Mouse (Mus musculus): Measurements from ENCODE around the gene Gm13124. TPM values are rescaled to one million over a fixed set of nuclear protein-coding genes. Genes with fewer than 3 reads are reported as not detected.
"Not testable (repeated sequence)": the region's sequence is repeated elsewhere in the genome, so short reads cannot be mapped to it uniquely, and the experiment has no call there.

The Gm13124 gene
- polyA plus RNA-seq (2015; fragmentation: Nextera tagmentation; extraction: Ambion mirVana): not detected in 2 replicates

- WGBS: 100% methylated on average over 1 of the region's 1 CpGs
- no peak within 1 kb of the TSS for H3K4me2 ChIP-seq
- no peaks in the 10 kb centered on the region for H3K4me1 ChIP-seq (replicated peaks)
- ATAC-seq (ENCODE audit: low FRiP score): no peak
- H3K9ac ChIP-seq: no peak within 1 kb of the TSS
- peaks cover 38% of the 10 kb centered on the region for H3K9me3 ChIP-seq
- no peaks in the 10 kb centered on the region for H3K36me3 ChIP-seq
- no peaks in the 10 kb centered on the region for H3K27me3 ChIP-seq
- no peak within 1 kb of the TSS for H3K27ac ChIP-seq
- no peak within 1 kb of the TSS for H3K4me3 ChIP-seq
Measured at GRCm38 (mm10) chr4:144565034-144565433, at the start of gene Gm13124. Gm13124 (minus strand) TSS chr4:144565134.

- no peaks in the 10 kb centered on the region for H3K4me1 ChIP-seq (replicated peaks)
- H3K36me3 ChIP-seq: no peaks in the 10 kb centered on the region
- no peak overlapping the region for H3K4me2 ChIP-seq
- H3K27ac ChIP-seq: no peak overlapping the region
- no peak for ATAC-seq (ENCODE audit: low FRiP score)
- H3K4me3 ChIP-seq: no peak overlapping the region
- no peak overlapping the region for H3K9ac ChIP-seq
- H3K27me3 ChIP-seq: no peaks in the 10 kb centered on the region
- WGBS: 78% methylated on average over 1 of the region's 1 CpGs
- peaks cover 62% of the 10 kb centered on the region for H3K9me3 ChIP-seq
Measured at GRCm38 (mm10) chr4:144614586-144614985, 49.7 kb upstream of the Gm13124 start.

GRCm38 (mm10) chr4:144613407-144613806, 48.5 kb upstream of the Gm13124 start, which contains the start of gene Aadacl4:
Aadacl4 (plus strand) TSS chr4:144613707.
- no peaks in the 10 kb centered on the region for H3K36me3 ChIP-seq
- H3K27me3 ChIP-seq: no peaks in the 10 kb centered on the region
- ATAC-seq (ENCODE audit: low FRiP score): no peak
- no peak within 1 kb of the TSS for H3K4me2 ChIP-seq
- H3K27ac ChIP-seq: no peak within 1 kb of the TSS
- H3K4me3 ChIP-seq: no peak within 1 kb of the TSS
- no peak within 1 kb of the TSS for H3K9ac ChIP-seq
- no peaks in the 10 kb centered on the region for H3K4me1 ChIP-seq (replicated peaks)
- peaks cover 55% of the 10 kb centered on the region for H3K9me3 ChIP-seq
- WGBS: 40% methylated on average over 1 of the region's 1 CpGs

DNA sequence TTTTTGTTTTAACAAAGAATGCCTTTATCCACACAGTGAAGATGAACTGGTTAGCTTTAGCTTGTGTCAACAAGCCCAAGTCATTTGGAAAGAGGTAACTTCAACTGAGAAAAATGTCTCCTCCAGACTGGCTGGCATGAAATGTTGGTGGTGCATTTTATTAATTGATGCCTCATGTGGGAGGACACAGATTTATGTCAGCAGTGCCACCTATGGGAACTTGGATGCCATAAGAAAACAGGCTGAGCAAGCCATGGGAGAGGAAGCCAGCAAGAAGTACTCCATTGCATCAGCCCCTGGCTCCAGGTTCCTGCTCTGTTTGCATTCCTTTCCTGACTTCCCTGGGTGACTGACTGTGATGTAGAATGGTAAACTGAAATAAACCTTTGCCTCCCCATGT, 27.9 kb upstream of the Gm13124 start:
- no peak for ATAC-seq (ENCODE audit: low FRiP score)
- no peaks in the 10 kb centered on the region for H3K27me3 ChIP-seq
- peaks cover 40% of the 10 kb centered on the region for H3K9me3 ChIP-seq
- H3K4me3 ChIP-seq: no peak overlapping the region
- no peak overlapping the region for H3K4me2 ChIP-seq
- no peaks in the 10 kb centered on the region for H3K4me1 ChIP-seq (replicated peaks)
- H3K36me3 ChIP-seq: no peaks in the 10 kb centered on the region
- no peak overlapping the region for H3K9ac ChIP-seq
- no peak overlapping the region for H3K27ac ChIP-seq

- not testable (repeated sequence) for H3K4me1 ChIP-seq (replicated peaks)
- WGBS: 79% methylated on average over 12 of the region's 16 CpGs
Measured at GRCm38 (mm10) chr4:144586207-144586606, 21.3 kb upstream of the Gm13124 start.

GRCm38 (mm10) chr4:144567752-144568151, 2.8 kb upstream of the Gm13124 start:
- H3K4me2 ChIP-seq: no peak overlapping the region
- H3K27ac ChIP-seq: no peak overlapping the region
- ATAC-seq (ENCODE audit: low FRiP score): no peak
- no peaks in the 10 kb centered on the region for H3K36me3 ChIP-seq
- no peak overlapping the region for H3K9ac ChIP-seq
- H3K4me1 ChIP-seq (replicated peaks): no peaks in the 10 kb centered on the region
- H3K4me3 ChIP-seq: no peak overlapping the region
- H3K27me3 ChIP-seq: no peaks in the 10 kb centered on the region
- peaks cover 20% of the 10 kb centered on the region; the same call in 1 of the 2 replicates for H3K9me3 ChIP-seq

More at GRCm38 (mm10) chr4:144586207-144586606, 21.3 kb upstream of the Gm13124 start:
- H3K4me3 ChIP-seq; H3K9ac ChIP-seq; H3K4me2 ChIP-seq; H3K36me3 ChIP-seq; ATAC-seq (ENCODE audit: low FRiP score); H3K27me3 ChIP-seq; H3K27ac ChIP-seq: not testable (repeated sequence)
- H3K9me3 ChIP-seq: peaks cover 40% of the 10 kb centered on the region

GRCm38 (mm10) chr4:144561205-144561604, 3.7 kb downstream of the Gm13124 start:
- Histone ChIP-seq H3K4me3 (no peak overlapping the region), H3K27me3 (no peaks in the 10 kb centered on the region)

DNA sequence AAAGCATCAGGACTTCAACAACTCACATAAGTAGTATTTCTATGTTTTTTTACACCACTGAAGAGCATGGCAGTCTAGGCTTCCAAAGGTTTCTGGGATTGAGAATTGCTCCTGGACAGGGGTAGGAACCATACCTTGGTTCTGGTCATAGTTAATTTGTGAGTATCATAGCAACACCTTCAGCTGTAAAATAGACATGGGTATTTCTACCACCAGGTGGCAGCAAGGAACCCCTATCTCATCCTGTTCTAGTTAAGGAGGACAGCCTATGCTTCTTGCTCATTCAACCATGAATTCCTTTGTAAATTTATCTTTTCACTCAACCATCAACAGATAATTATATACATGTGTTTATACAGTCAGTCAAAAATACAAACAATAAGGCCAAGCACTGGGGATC, 5.1 kb downstream of the Gm13124 start:
- no peaks in the 10 kb centered on the region for H3K4me1 ChIP-seq (replicated peaks)
- no peak overlapping the region for H3K4me3 ChIP-seq
- no peaks in the 10 kb centered on the region for H3K27me3 ChIP-seq
- peaks cover 67% of the 10 kb centered on the region for H3K9me3 ChIP-seq
- ATAC-seq (ENCODE audit: low FRiP score): no peak
- H3K9ac ChIP-seq: no peak overlapping the region
- no peak overlapping the region for H3K4me2 ChIP-seq
- H3K27ac ChIP-seq: no peak overlapping the region
- no peaks in the 10 kb centered on the region for H3K36me3 ChIP-seq

More at GRCm38 (mm10) chr4:144561205-144561604, 3.7 kb downstream of the Gm13124 start:
- no peak for ATAC-seq (ENCODE audit: low FRiP score)
- Histone ChIP-seq H3K4me2 (no peak overlapping the region), H3K4me1 (replicated peaks) (no peaks in the 10 kb centered on the region), H3K27ac (no peak overlapping the region), H3K9me3 (peaks cover 61% of the 10 kb centered on the region), H3K36me3 (no peaks in the 10 kb centered on the region), H3K9ac (no peak overlapping the region)
- 68% methylated on average over 2 of the region's 2 CpGs for WGBS

DNA sequence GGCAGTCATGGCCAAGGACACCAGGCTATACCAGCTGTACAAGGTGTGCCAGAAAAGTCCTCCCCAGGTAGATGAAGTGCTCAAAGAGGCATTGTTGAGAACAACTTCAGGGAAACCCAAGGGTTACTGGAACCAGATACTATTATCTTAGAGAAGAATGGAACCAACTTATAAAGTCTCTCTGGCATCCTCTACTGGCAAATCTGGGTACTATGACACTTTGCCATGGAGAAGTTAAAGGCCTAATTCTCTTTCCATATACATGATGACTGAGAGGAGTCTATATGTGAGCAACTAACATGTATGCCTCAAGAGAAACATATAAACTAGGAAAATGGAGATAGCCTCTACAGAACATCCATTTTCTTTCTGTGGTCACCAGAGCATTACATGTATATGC, 13.8 kb downstream of the Gm13124 start:
- Histone ChIP-seq H3K9me3 (peaks cover 61% of the 10 kb centered on the region), H3K4me1 (replicated peaks) (no peaks in the 10 kb centered on the region), H3K9ac (no peak overlapping the region), H3K36me3 (no peaks in the 10 kb centered on the region), H3K27ac (no peak overlapping the region), H3K4me3 (no peak overlapping the region), H3K27me3 (no peaks in the 10 kb centered on the region), H3K4me2 (no peak overlapping the region)
- ATAC-seq (ENCODE audit: low FRiP score): no peak

- H3K4me1 ChIP-seq (replicated peaks): not testable (repeated sequence)
Measured at GRCm38 (mm10) chr4:144545339-144545738, 19.6 kb downstream of the Gm13124 start.

DNA sequence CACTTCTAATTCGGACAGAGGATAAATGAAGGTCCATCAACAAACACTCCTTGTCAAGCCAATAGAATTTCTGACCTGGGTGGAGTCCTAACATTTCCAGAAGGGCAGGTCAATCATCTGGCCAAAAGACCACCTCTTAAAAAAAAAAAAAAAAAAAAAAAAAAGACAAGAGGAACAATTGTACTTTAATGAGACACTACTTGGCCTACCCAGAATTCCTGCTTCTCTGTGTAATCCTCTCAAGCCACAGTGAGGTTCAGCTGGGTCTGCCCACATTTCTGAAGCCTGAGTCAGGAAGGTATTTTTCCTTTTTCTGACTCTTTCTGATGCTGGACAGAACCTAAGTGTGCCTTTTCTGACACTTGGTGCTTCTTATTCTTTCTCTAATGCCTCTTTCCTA, 20.2 kb downstream of the Gm13124 start:
- ATAC-seq (ENCODE audit: low FRiP score): no peak
- 77% methylated on average over 1 of the region's 1 CpGs for WGBS
- H3K36me3 ChIP-seq: no peaks in the 10 kb centered on the region
- H3K9ac ChIP-seq: no peak overlapping the region
- no peak overlapping the region for H3K27ac ChIP-seq
- no peak overlapping the region for H3K4me2 ChIP-seq
- H3K9me3 ChIP-seq: peaks cover 60% of the 10 kb centered on the region
- no peaks in the 10 kb centered on the region for H3K4me1 ChIP-seq (replicated peaks)
- no peaks in the 10 kb centered on the region for H3K27me3 ChIP-seq
- no peak overlapping the region for H3K4me3 ChIP-seq

More at GRCm38 (mm10) chr4:144545339-144545738, 19.6 kb downstream of the Gm13124 start:
- ATAC-seq (ENCODE audit: low FRiP score); H3K9ac ChIP-seq; H3K4me3 ChIP-seq; H3K4me2 ChIP-seq; H3K27ac ChIP-seq; H3K36me3 ChIP-seq; H3K27me3 ChIP-seq: not testable (repeated sequence)
- WGBS: 92% methylated on average over 13 of the region's 13 CpGs
- peaks cover 65% of the 10 kb centered on the region for H3K9me3 ChIP-seq

DNA sequence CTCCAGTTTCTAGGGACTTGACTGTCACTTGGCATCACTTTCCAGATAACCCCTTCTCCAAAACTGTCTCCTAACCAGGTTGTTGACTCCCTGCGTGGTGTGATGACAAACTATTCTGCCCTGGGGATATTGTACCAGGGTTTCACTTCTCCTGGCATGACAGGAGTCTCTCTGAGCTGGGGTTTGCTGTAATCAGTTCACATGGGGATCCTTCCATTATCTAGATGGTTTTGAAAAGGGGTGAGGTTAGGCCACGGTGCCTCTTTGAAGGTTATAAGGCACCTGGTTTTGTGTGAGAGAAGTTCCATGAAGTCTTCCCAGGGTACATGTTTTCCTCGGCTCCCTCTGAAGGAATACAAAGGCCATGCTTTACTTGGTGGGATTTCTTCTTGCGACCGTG, 45.4 kb downstream of the Gm13124 start, which contains the start of gene 9430007A20Rik:
Gene 9430007A20Rik, plus strand, starts transcription at position 301 of the 400 bp plus-strand sequence.
- no peak within 1 kb of the TSS for H3K4me2 ChIP-seq
- no peak within 1 kb of the TSS for H3K4me3 ChIP-seq
- peaks cover 48% of the 10 kb centered on the region for H3K9me3 ChIP-seq
- 80% methylated on average over 5 of the region's 5 CpGs for WGBS
- ATAC-seq (ENCODE audit: low FRiP score): no peak
- H3K27me3 ChIP-seq: no peaks in the 10 kb centered on the region
- H3K36me3 ChIP-seq: no peaks in the 10 kb centered on the region
- no peaks in the 10 kb centered on the region for H3K4me1 ChIP-seq (replicated peaks)
- H3K9ac ChIP-seq: no peak within 1 kb of the TSS
- no peak within 1 kb of the TSS for H3K27ac ChIP-seq

DNA sequence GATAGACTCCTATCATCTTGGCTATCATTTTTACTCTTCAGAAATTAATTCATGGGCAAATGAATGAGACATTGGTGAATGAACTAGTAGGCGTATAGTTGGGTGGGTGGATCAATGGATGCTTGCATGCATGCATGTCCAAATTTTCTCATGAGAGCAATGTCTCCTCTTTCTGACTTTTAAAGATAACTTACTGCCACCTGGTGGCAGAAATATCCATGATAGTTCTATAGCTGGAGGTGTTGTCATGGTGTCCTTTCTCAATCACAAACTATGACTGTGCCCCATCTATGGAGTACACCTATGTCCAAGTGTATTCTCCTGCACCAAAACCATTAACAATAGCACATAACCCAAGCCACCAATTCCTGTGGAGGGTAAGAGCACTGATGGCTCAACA, 58.4 kb downstream of the Gm13124 start:
- no peak overlapping the region for H3K4me3 ChIP-seq
- no peak overlapping the region for H3K9ac ChIP-seq
- no peak overlapping the region for H3K27ac ChIP-seq
- no peak for ATAC-seq (ENCODE audit: low FRiP score)
- no peaks in the 10 kb centered on the region for H3K36me3 ChIP-seq
- 89% methylated on average over 1 of the region's 1 CpGs for WGBS
- H3K4me1 ChIP-seq (replicated peaks): no peaks in the 10 kb centered on the region
- no peaks in the 10 kb centered on the region for H3K27me3 ChIP-seq
- peaks cover 26% of the 10 kb centered on the region for H3K9me3 ChIP-seq
- no peak overlapping the region for H3K4me2 ChIP-seq
